Mouse (Mus musculus) cerebellum, adult 11 months (tissue): Measurements from ENCODE around the gene Agpat3.

Experiments
- DNase-seq: peaks from one replicate; pipeline ENCODE4 v3.0.0; 2022

The Agpat3 gene

DNA sequence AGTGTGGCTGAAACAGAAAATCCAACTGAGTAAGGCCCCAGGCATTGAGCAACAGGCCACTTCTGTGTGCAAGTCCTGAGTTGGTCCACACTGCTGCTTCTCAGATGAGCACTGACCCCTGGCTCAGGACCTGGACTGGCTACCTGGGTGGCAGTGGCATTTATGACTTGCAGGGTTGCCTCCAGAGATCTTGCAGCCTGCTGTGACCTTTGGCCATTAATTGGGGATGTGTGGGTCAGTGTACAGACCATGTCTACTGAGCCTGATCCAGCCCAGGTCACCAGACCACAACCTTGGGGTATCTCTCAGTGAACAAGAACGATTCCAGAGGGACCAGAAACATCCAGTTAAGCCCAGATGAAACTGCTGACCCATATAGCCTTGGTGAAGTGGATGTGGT is 58.7 kb downstream of the Agpat3 start:
- DNase-seq: no peak

DNA sequence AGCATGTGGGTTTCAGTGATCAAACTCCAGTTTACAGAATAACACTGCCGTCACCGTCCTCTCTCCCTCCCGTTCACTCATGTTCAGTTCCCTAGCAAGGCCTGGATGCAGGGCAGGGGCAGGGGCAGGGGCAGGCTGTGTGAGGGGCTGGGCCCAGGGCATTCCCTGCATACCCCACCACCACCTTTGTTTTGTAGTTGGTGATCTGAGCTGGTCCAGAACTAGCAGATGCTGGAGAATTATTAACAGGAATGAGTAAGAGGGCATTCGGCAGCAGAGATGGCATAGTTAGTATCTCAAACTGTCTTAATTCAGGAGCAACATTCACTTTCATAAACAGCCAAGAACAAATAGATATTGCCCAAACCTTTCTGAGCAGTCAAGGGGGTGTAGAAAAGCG is 59.9 kb downstream of the Agpat3 start:
- no peak for DNase-seq

DNA sequence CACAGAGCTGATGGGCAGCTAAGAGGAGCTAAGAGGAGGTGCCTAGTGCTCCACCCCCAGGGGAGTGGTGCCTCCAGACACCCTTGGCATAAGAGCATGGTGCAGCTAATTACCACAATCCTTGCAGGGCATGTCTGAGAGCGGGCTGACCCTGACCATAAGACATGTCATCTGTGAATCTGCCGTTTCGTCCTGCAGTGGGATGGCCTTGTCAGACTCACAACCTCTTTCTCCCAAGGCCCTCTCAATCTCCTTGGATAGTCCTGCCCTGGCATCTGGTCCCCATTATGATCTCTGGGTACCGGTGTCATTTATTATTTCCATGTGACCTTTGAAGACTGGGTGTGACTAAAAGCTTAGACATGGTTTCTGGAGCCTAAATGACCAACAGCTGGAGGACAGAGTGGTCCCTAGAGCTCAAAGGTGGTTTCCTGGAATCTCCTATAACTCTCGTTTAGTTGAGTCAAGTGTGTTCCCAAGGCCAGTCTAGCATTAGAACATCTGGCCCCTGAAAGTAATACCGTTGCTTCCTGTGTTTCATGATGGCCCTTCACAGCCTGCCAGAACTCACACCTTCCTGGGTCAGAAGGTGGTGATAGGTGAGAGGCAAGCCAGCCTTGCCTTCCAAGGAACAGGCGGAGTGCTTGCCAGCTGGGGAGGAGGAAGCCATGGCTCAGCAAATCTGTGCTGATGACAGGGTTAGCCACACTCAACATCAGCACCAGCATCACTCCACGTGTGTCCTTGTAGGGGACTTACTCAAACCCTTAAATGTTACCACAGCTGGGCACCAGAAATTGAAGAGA is 61.4 kb downstream of the Agpat3 start:
- DNase-seq: no peak

DNA sequence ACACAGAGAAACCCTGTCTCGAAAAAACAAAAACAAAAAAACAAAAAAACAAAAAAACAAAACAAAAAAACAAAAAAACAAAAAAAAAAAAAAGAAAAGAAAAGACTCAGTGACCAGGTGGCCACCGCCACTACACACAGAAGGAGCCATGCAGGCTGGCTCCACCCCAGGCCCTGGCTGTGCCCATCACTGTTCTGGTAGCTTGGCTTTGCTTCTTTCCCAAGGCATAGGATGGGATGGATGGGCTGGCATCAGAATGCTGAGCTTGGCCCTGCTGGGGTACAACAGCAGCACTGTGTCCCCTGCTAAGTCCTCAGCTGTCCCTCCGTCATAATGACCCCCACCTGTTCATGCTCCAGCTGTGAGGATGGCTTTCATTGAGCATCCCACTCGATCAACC is 63.4 kb downstream of the Agpat3 start:
- peak; percentile 58 for DNase-seq

DNA sequence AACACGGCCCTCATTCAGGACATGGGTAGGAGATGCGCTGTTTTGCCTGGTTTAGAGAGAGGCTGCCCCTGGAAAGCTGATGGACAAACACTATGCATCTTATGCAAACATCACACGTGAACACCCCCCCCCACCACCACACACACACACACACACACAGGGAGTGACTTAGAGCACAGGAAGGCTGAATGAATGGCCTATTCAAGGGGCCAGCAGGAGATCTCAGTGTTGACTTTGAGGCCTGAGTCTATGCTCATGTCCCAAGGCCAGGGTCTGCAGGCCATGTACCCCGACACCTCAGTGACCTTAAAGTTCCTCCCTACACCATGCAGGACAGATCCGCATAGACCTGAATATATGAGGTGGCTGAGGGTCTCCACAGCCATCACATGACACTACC is 64.2 kb downstream of the Agpat3 start:
- DNase-seq: no peak

DNA sequence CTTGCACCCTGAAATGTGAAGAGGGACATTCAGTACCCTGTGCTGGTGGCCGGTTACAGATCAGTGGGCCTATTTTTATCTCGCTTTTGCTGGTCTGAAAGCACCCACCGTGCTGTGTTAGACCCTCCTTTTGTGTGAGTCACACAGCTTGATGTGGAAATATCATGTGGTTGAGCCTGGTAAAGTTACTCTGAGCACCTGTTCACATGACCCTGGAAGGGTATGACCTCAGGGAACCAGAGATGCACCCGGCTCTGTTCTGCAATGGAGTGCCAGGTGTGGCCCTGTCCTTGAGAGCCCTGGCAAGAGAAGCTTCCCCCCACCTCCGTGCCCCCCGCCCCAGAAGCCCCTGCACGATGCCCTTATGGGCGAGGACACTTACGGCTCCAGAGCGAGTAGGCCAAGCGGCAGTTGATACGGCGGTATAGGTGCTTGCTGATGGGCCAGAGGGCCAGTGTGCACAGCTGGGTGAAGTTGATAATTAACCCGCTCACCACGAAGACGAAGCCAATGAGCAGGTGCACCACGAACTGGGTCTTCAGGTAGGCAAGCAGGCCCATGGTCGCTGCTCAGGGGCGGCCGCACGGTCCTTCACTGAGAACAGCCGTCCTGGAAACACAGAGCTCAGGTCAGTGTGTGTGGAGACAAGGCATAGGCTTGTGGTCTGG is 64.7 kb downstream of the Agpat3 start:
- DNase-seq: no peak

DNA sequence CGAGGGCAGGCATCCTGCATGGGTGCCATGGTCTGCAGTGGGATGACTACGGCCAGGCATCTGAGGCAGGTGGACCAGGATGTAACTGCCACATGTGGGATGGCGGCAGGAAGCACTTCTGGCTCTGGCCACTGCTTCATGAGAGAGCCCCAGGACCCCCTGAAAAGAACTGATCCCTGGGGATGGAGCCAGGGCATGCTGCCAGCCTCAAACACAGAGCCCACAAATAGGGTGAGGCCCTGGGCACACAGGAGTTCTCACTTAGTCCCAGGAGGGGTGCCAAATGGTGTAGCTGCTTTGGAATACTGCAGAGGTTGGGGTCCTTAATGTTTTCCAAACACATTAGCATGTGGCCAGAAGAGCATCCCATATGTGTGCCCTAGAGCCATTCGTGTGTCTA is 66.3 kb downstream of the Agpat3 start:
- DNase-seq: no peak

DNA sequence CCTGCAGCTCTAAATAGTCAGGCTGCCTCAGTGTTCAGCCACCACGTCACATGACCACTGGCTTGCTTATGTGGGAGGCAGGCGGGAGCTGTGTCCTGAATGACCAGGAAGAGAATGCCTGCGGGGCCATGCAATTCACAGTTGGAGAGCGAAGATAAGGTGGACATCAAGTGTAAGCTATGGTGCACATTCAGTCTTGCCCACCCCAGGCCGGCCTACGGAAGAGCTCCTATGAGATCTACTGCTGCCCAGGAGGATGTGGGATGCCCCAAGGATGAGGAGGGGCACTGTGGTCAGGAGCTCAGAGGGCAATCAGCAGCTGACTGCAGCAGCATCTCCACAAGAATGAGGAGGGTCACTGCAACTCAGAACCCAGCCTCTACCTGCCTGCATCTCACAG is 66.9 kb downstream of the Agpat3 start:
- DNase-seq: no peak

DNA sequence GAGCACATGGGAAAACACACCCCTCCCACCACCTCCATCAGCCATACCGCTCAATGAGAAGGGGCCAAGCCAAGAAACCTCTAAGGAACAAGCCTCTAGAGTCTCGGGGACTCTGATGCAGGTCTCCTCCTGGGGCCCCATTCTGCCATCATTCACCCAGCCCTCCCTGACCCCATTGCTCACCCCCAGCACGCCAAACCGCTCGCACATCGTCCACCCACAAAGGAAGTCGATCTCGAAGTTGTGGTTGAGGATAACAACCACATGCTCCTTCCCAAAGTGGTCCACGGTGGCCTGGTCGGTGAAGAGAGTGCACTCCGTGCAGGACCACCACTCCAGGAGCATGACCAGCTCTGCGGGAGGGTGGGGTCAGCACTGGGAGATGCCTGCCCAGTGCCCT is 67.5 kb downstream of the Agpat3 start:
- no peak for DNase-seq

DNA sequence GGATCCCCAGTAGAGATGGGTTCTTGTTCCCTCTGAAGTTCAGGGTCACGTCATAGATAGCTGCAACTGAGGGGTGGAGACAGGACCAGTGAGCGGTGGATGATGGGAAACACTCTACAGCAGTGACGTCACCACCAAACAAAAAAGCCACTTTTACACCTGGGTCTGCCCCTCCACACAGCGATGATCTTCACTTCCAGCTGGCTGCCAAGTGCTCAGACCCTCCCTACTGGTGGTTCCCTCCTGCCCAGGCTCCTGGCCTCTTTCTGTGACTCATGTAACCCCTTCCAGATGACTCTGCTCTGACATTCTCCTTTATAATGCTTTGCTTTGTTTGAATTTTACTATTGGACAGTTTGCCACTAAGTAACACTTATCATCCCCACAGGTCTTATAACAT is 69.9 kb downstream of the Agpat3 start:
- no peak for DNase-seq

DNA sequence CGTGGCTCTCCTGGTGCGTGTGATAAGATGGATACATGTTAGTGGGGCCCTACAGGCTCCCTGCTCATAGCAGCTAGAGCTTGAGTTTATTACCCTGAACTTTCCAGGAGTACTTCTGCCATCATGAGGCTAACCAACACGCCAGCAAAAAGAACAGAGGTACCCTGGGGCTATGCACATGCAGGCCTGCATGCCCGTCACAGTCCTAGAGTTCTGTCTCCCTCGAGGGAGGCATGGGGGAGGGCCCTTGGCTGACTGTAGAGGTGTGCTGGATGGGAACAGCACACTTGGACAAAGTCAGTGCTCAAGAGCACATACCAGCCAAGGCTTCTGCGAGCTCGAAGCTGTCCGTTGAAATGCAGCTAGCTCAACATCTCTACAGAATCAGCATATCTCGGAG is 71.8 kb downstream of the Agpat3 start:
- no peak for DNase-seq

DNA sequence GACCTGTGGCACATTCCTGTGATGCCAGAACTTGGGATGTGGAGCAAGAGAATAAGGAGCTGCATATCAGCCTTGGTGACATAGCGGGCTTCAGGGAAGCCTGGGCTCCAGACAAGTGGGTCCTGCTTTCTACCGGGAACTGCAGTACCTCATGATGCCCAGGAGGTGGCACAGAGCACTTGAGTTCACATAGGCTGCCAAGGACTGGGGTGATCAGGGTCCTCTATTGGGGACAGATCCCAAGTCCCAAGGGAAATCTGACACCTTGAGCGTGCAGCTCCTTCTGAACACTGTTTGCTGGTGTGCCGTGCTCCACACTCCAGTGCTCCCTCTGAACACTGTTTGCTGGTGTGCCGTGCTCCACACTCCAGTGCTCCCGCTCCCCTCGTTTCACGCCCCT is 73.1 kb downstream of the Agpat3 start:
- peak; percentile 58 for DNase-seq

DNA sequence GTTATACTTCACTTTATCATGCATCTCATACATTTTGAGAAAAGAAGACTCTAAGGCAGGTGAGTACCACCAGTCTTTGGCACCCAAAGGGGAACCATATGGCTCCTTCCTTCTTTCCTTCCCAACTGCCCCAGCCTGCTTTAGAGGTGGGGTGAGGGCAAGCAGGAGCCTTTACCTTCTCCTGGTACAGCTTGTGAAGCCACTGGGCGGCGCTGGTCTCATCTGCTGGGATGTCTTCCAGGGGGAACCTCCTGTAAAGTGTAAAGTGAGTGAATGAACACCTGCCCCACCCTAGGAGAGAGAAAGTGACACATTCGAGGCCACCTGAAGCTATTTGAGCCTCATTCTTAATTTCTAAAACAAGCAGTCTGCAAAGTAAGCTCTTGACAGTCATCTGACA is 74.5 kb downstream of the Agpat3 start:
- DNase-seq: peak; percentile 34

DNA sequence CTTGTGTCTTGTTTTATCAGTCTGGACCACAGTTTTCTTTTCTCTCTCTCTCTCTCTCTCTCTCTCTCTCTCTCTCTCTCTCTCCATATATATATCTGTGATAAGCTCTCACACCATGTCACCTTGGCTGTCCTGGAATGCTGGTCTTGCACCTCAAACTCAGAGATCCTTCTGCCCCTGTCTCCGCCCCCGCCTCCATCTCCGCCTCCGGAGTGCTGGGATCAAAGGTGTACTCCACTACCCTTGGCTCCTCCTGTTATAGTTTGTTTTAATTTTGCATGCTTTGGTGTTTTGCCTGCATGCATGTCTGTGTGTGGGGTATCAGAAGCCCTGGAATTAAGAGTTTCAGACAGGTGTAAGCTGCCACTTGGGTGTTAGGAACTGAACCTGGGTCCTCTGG is 76.0 kb downstream of the Agpat3 start:
- DNase-seq: no peak

DNA sequence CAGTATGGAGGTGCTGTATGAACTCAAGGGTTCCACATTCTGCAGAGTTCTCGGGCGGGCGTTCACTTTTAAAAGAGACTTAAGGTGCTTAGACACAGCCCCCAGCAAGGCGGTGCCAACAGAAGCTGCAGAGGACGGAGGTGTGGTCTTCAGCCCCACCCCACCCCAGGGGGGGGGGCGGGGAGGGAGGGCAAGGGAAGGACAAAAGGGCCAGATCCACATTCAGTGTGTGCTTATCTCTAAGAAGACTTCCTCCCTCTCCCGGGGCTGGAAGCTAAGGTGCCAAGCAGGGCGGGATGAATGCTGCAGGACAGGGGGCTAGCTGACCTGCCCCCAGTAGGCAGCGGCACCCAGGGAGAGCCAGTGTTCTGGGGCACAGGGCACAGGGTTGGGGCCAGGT is 79.4 kb downstream of the Agpat3 start:
- DNase-seq: no peak

DNA sequence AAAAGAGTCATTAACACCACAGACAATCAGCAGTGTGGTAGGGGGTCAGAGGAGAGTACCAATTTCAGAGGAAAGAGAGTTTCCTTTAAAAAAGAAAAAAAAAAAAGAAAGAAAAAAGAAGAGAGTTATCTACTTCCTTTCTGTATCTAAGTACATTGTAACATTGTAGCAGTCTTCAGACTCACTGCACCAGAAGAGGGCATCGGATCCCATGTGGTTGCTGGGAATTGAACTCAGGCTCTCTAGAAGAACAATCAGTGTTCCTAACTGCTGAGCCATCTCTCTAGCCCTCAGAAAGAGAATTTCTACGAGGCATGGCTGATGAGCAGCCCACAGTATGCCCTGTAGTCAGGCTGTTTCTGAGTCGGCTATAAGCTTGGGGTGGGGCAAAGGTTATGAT is 86.4 kb downstream of the Agpat3 start:
- DNase-seq: no peak

DNA sequence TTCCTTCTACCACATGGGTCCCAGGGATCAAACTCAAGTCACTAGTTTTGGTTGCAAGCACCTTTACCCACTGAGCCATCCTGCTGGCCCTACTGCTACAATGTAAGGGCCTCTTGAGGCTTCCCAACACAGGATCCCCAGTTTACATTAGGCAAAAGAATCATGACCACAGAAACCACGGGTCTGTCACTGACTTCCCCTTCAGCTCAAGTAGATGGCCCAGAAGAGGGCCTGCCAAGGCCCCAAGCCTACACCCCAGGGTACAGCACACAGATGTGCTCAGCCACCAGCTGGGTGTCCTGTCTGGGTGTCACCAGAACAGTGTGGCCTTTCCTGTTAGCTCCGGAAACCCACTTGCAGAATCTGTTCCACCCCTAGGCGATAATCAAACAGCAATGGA is 87.6 kb downstream of the Agpat3 start:
- no peak for DNase-seq

DNA sequence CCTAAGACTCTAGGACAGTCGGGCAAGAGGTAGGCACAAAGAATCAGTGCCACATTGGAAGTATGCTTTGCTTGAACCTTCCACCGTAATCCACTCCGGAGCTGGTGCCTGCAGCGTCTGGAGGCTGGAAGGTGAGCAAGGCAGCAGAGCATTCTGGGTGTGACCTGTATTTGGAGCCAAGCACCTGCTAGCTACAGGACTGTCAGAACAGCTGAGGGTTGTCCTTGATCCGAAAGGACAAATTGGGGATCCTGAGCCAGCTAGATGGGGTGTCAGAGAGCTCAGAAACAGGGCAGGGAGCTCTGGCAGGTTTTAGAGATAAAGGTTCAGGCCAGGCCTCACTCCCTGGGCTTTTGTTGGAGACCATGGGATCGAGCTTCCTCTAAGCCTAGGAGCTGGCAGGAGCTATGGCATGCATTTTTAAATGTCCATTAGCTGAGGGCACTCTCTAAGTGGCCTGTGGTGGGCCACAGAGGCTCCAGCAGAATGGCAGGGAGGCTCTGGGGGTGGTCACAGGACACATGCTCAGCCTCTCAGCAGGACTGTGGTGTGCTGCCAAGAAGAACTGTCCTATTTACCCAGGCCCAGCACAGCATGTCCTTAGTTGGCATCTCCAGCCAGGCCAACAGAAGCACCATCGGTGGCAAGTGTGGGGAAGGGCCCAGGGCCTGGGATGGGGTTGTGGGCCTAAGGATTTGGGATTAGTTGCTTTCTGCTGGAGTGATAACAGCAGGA is 91.2 kb downstream of the Agpat3 start:
- peak; percentile 36 for DNase-seq

DNA sequence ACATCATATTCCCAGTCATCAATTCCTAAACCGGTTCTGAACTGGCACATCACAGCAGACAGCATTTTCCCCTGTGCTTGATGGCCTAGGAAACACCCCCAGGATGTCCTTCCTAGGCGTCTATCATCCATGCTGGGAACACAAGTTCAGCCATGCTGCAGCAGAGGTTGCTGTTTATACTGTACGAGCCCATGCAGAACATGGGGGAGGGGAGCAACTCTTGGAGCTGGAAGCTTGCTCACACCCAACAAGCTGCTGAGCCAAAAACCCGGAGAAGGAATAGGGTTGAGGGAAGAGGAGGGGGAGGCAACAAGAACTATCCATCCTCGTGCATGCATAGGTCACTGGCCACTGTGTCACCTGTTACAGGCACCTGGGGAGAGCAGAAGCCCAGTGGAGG is 92.0 kb downstream of the Agpat3 start:
- DNase-seq: no peak

DNA sequence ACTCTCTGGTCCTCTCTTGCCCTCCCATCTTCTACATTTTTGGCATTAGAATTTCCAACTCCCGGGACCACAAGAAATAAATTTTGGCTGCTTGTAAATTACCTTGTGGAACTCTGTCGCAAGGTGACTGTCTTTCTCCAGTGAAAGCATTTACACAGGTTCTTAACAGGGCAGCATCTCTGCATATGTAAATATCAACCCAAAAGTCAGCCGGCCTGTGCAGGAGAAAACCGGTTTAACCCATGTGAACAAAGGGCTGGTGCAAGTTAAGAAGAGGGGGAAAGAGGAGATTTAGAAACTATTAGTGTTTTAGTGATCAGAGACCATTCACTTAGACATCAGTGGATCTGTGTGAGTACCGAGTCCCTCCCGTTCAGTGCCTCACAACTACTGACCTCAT is 92.6 kb downstream of the Agpat3 start:
- no peak for DNase-seq

DNA sequence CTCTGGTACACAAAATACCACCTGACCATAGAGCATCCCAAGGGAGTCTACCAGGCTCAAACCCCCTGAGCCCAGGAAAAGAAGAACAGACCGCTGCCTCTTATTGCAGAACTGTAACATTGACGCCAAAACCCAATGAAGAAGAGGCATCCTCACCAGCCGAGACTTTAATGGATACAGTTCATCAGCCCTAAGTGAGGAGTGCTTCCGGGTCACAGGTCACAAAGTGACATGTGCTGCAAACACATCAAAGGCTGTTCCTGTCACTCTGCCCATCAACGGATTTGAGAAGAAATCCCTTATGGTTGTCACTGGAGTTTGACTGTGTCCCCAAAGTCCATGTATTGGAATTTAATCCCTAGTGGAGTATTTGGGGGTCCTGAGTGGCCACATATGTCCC is 93.1 kb downstream of the Agpat3 start:
- no peak for DNase-seq

DNA sequence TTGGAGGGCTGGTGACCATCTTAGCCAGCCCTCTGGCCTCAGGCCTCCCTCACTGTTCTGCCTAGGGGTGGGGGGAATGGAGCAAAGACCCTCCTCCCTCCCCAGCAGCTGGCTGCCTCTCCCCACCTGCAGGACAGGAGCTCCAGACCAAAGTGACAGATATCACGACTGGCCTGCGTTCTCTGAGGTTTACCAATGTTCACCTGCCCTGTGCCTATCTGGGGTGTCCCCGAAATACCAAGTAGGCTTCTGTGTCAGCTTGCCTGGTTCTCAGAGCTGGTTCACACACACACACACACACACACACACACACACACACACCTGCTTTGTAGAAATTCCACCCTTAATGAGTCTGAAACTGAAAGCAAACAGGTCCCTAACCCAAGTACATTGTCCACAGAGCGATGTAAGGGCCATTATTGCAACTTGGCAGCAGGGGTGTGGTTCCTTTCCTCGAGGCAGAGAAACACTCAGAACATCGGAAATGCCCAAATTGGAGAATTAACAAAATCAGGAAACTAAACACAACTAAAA is 94.1 kb downstream of the Agpat3 start:
- DNase-seq: no peak

DNA sequence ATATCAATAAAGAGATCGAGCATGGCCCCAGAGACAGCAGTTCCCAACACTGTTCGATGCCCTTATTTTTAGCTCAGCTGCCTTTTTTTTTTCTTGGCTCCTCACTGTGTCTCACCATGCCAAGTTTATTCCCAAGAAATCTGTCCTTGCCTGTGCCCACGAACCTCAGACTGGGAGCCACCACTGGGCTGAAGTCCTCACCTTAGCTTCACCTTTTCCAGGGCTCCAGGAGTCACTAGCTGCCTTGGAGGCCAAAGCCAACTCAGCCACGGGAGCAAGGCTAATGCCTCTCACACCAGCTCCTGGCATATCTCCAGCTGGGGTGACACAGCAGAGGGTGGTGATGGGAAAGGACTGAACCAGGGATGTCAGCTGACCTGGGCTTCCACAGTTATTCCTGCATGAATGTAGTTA is 96.6 kb downstream of the Agpat3 start:
- no peak for DNase-seq

DNA sequence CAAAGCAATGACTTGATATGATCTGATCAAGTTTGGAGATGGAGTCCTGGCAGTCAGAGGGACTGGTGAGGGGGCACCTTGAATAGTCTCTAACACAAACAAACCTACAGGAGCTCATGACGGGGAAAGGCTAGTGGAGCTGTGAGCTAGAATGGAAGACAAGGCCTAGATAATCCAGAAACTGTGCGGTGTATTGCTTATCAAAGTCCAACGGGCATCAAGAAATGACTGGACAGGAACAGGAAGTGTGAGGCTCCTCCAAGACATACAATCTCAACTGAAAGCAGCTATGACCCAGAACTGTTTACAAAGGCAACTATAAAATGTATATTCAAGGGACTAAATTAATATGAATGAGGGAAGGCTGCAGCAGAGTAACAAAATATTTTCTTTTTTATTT is 105.1 kb downstream of the Agpat3 start:
- no peak for DNase-seq
